Mouse (Mus musculus) spleen, adult 2 months (tissue): ENCODE data around the gene Taf1d.

Source experiments
- CTCF ChIP-seq: fragments of 200-500 bp; IDR thresholded peaks from 2 replicates; pipeline ENCODE4 v1.5.1; 2011; ENCODE audit warnings: mild to moderate bottlenecking, inconsistent platforms; ENCODE audit not compliant: insufficient read depth, insufficient read length, insufficient replicate concordance; ENCODE audit errors: extremely low read depth
- POLR2A ChIP-seq: fragments of 200-500 bp; IDR thresholded peaks from 2 replicates; pipeline ENCODE4 v1.6.1; 2011; ENCODE audit warnings: low read depth, low read length, inconsistent platforms

DNA sequence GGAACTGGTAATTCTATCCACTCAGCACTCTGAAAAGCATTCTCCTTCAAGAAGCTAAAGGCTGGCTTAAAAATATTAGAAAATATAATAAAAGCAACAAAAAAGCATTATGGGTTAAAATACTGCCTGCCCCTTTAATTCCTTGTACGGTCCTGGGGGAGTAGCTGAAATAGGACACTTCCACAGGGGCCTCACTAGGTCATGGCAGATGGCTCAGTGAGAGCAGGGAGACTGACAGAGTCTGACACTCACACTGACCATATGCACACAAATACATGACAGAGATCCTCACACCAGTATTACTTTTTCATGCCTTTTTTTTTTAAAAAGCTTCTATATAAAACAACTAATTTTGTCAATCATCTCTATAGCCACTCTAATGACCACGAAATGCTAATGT, 43.9 kb downstream of the Taf1d start:
- TF ChIP-seq CTCF, result no peak
- no peak for TF ChIP-seq POLR2A
